25 mouse cellular contexts compared by ENCODE assay signal in genomic region chr4:82634365-82634764, GRCm38 (mm10).
DNase-seq lines count a peak whose midpoint lies in the region; ATAC-seq lines count a peak whose summit lies in the region.
"Had no signal": no experiment of that assay in that cellular context is flagged by ENCODE, and none has a peak within 500 bp of the region (broad histone marks: within the 10 kb centered on the region; RNA-seq: fewer than 3 reads in every experiment).

No protein-coding gene starts in this region.

- H3K27ac ChIP-seq in limb, embryonic 10.5 days = no peak overlapping the region
- no peak overlapping the region for H3K27ac ChIP-seq in limb, embryonic 13.5 days
- no peak overlapping the region for H3K27ac ChIP-seq in hindbrain, embryonic 16.5 days (ENCODE audit: low read depth, low read length)
- H3K27ac ChIP-seq in hindbrain, embryonic 11.5 days (ENCODE audit: low read depth, low read length) = no peak overlapping the region
- H3K27ac ChIP-seq: embryonic facial prominence, embryonic 12.5 days; embryonic facial prominence, embryonic 15.5 days; heart, embryonic 10.5 days; hindbrain, embryonic 10.5 days; hindbrain, embryonic 14.5 days; intestine, embryonic 15.5 days had no signal

- H3K4me1 ChIP-seq in limb, embryonic 10.5 days = peaks cover 8% of the 10 kb centered on the region
- H3K4me1 ChIP-seq in limb, embryonic 13.5 days = 0 out of 2 replicates have a peak, but pooled peaks cover 10% of the 10 kb centered on the region
- no peaks in the 10 kb centered on the region for H3K4me1 ChIP-seq in hindbrain, embryonic 16.5 days (ENCODE audit: control insufficient read depth, insufficient read depth, low read depth, low read length)
- no peaks in the 10 kb centered on the region for H3K4me1 ChIP-seq in hindbrain, embryonic 11.5 days (replicated peaks; ENCODE audit: control insufficient read depth, insufficient read depth, low read length)
- H3K4me1 ChIP-seq: embryonic facial prominence, embryonic 12.5 days; embryonic facial prominence, embryonic 15.5 days; heart, embryonic 10.5 days; hindbrain, embryonic 10.5 days; intestine, embryonic 15.5 days had no signal

- 68% methylated on average over 7 of the region's 7 CpGs for WGBS in limb, embryonic 10.5 days
- WGBS in limb, embryonic 13.5 days = 25% methylated on average over 7 of the region's 7 CpGs
- WGBS in hindbrain, embryonic 16.5 days = 73% methylated on average over 7 of the region's 7 CpGs
- 82% methylated on average over 7 of the region's 7 CpGs for WGBS in hindbrain, embryonic 11.5 days

- peak; percentile 30 for DNase-seq in embryo, embryonic 11 days
- DNase-seq in embryo, embryonic 10.5 days (ENCODE audit: low spot score) = no peak
- peak; percentile 65 for DNase-seq in limb, embryonic 10.5 days (ENCODE audit: low spot score)
- DNase-seq in hindbrain, embryonic 11.5 days (ENCODE audit: low spot score) = no peak
- no peak for DNase-seq in frontal cortex, postnatal 14 days (ENCODE audit: low spot score in 2 of 2)
- DNase-seq: adrenal gland, adult 8-10 months; adrenal gland, postnatal 25 days; cerebellum, adult 11-12 months; cerebellum, adult 8-10 months; cerebellum, postnatal 10 days; cerebellum, postnatal 36 days; forebrain, postnatal 0 days; gastrocnemius, postnatal 10 days; gastrocnemius, postnatal 36 days; heart, postnatal 36 days had no signal

- H3K4me3 ChIP-seq in limb, embryonic 10.5 days = no peak overlapping the region
- H3K4me3 ChIP-seq in limb, embryonic 13.5 days = no peak overlapping the region
- H3K4me3 ChIP-seq in hindbrain, embryonic 16.5 days (ENCODE audit: low read length) = no peak overlapping the region
- H3K4me3 ChIP-seq in hindbrain, embryonic 11.5 days (ENCODE audit: low read depth, low read length) = no peak overlapping the region
- H3K4me3 ChIP-seq: embryonic facial prominence, embryonic 12.5 days; embryonic facial prominence, embryonic 15.5 days; heart, embryonic 10.5 days; hindbrain, embryonic 10.5 days; intestine, embryonic 15.5 days had no signal

- no peaks in the 10 kb centered on the region for H3K27me3 ChIP-seq in limb, embryonic 10.5 days (ENCODE audit: low read depth, poor library complexity, severe bottlenecking)
- no peaks in the 10 kb centered on the region for H3K27me3 ChIP-seq in limb, embryonic 13.5 days
- H3K27me3 ChIP-seq in hindbrain, embryonic 16.5 days (replicated peaks; ENCODE audit: control insufficient read depth, insufficient read depth, low read length) = no peaks in the 10 kb centered on the region; the same call in 1 of the 2 replicates
- no peaks in the 10 kb centered on the region for H3K27me3 ChIP-seq in hindbrain, embryonic 11.5 days (ENCODE audit: control insufficient read depth, insufficient read depth, low read length)
- H3K27me3 ChIP-seq: embryonic facial prominence, embryonic 12.5 days; embryonic facial prominence, embryonic 15.5 days; intestine, embryonic 15.5 days had no signal

- H3K9me3 ChIP-seq in limb, embryonic 10.5 days (replicated peaks) = no peaks in the 10 kb centered on the region
- peaks cover 3% of the 10 kb centered on the region; the same call in 1 of the 2 replicates for H3K9me3 ChIP-seq in limb, embryonic 13.5 days
- H3K9me3 ChIP-seq in hindbrain, embryonic 16.5 days (ENCODE audit: control insufficient read depth, low read length) = no peaks in the 10 kb centered on the region
- H3K9me3 ChIP-seq in hindbrain, embryonic 11.5 days (ENCODE audit: control insufficient read depth, low read length) = no peaks in the 10 kb centered on the region
- H3K9me3 ChIP-seq: embryonic facial prominence, embryonic 12.5 days; embryonic facial prominence, embryonic 15.5 days; heart, embryonic 10.5 days; hindbrain, embryonic 10.5 days; intestine, embryonic 15.5 days had no signal

- no peak overlapping the region for H3K9ac ChIP-seq in limb, embryonic 13.5 days
- no peak overlapping the region for H3K9ac ChIP-seq in hindbrain, embryonic 16.5 days (ENCODE audit: low read depth, low read length)
- H3K9ac ChIP-seq in hindbrain, embryonic 11.5 days (ENCODE audit: low read depth, low read length) = no peak overlapping the region
- H3K9ac ChIP-seq: embryonic facial prominence, embryonic 12.5 days; embryonic facial prominence, embryonic 15.5 days; forebrain, postnatal 0 days; hindbrain, embryonic 14.5 days; intestine, embryonic 15.5 days had no signal

- no peaks in the 10 kb centered on the region for H3K36me3 ChIP-seq in limb, embryonic 10.5 days
- H3K36me3 ChIP-seq in limb, embryonic 13.5 days = no peaks in the 10 kb centered on the region
- H3K36me3 ChIP-seq in hindbrain, embryonic 16.5 days (ENCODE audit: control insufficient read depth, insufficient read depth, low read length) = no peaks in the 10 kb centered on the region
- H3K36me3 ChIP-seq in hindbrain, embryonic 11.5 days (ENCODE audit: control insufficient read depth, insufficient read depth, low read length) = no peaks in the 10 kb centered on the region
- H3K36me3 ChIP-seq: embryonic facial prominence, embryonic 12.5 days; embryonic facial prominence, embryonic 15.5 days; heart, embryonic 10.5 days; hindbrain, embryonic 10.5 days; intestine, embryonic 15.5 days had no signal

- peak; percentile 48; the same call in 1 of the 2 replicates for ATAC-seq in limb, embryonic 13.5 days (ENCODE audit: low FRiP score, low read depth)
- ATAC-seq in hindbrain, embryonic 16.5 days = no peak
- no peak for ATAC-seq in hindbrain, embryonic 11.5 days (ENCODE audit: low FRiP score)
- ATAC-seq: activated CD4-positive, CD25-positive, alpha-beta regulatory T cell, adult 4 months; forebrain, embryonic 14.5 days; forebrain, postnatal 0 days; intestine, embryonic 15.5 days had no signal

- H3K4me2 ChIP-seq in limb, embryonic 13.5 days (replicated peaks) = peak overlapping the region; percentile 3; the same call in 1 of the 2 replicates
- no peak overlapping the region for H3K4me2 ChIP-seq in hindbrain, embryonic 16.5 days (ENCODE audit: low read length)
- H3K4me2 ChIP-seq in hindbrain, embryonic 11.5 days (replicated peaks; ENCODE audit: low read depth, low read length) = no peak overlapping the region
- H3K4me2 ChIP-seq: embryonic facial prominence, embryonic 12.5 days; embryonic facial prominence, embryonic 15.5 days; hindbrain, embryonic 14.5 days; intestine, embryonic 15.5 days had no signal

Comparison
In these comparisons a context has a peak if more than half of its experiments do, and no peak if none do; other contexts are left out.
1. DNase-seq: peak in embryo, embryonic 11 days (single experiment) and limb, embryonic 10.5 days (single experiment); none in embryo, embryonic 10.5 days (single experiment), hindbrain, embryonic 11.5 days (single experiment) and frontal cortex, postnatal 14 days (0 of 2).